Mouse (Mus musculus): ENCODE measurements around the gene Slc6a13.

The Slc6a13 gene

GRCm38 (mm10) chr6:121299954-121300353, at the start of gene Slc6a13:
TSS of gene Slc6a13 (plus strand) at chr6:121300227.
- DNase-seq (ENCODE audit: low read depth, low spot score), result no peak

- DNase-seq (ENCODE audit: low read depth, low spot score), result no peak
Observed at GRCm38 (mm10) chr6:121250406-121250805, 49.6 kb upstream of the Slc6a13 start.

GRCm38 (mm10) chr6:121251256-121251655, 48.8 kb upstream of the Slc6a13 start:
- no peak for DNase-seq (ENCODE audit: low read depth, low spot score)

GRCm38 (mm10) chr6:121260548-121260947, 39.5 kb upstream of the Slc6a13 start:
- peak; percentile 73 for DNase-seq (ENCODE audit: low read depth, low spot score)

- DNase-seq (ENCODE audit: low read depth, low spot score), result no peak
Observed at GRCm38 (mm10) chr6:121261233-121261632, 38.8 kb upstream of the Slc6a13 start.

GRCm38 (mm10) chr6:121262004-121262403, 38.0 kb upstream of the Slc6a13 start:
- DNase-seq (ENCODE audit: low read depth, low spot score), result no peak

- DNase-seq (ENCODE audit: low read depth, low spot score), result no peak
Observed at GRCm38 (mm10) chr6:121262496-121262895, 37.5 kb upstream of the Slc6a13 start.

- DNase-seq (ENCODE audit: low read depth, low spot score), result no peak
Observed at GRCm38 (mm10) chr6:121270156-121270555, 29.9 kb upstream of the Slc6a13 start.

- no peak for DNase-seq (ENCODE audit: low read depth, low spot score)
Observed at GRCm38 (mm10) chr6:121271707-121272074, 28.3 kb upstream of the Slc6a13 start.

GRCm38 (mm10) chr6:121272075-121272800, 27.8 kb upstream of the Slc6a13 start:
- DNase-seq (ENCODE audit: low read depth, low spot score), result peak; percentile 86

GRCm38 (mm10) chr6:121274356-121274755, 25.7 kb upstream of the Slc6a13 start:
- DNase-seq (ENCODE audit: low read depth, low spot score), result peak; percentile 72

GRCm38 (mm10) chr6:121284132-121284531, 15.9 kb upstream of the Slc6a13 start:
- no peak for DNase-seq (ENCODE audit: low read depth, low spot score)

- no peak for DNase-seq (ENCODE audit: low read depth, low spot score)
Observed at GRCm38 (mm10) chr6:121299317-121299716, 710 bp upstream of the Slc6a13 start.

GRCm38 (mm10) chr6:121300504-121300903, 477 bp downstream of the Slc6a13 start:
- no peak for DNase-seq (ENCODE audit: low read depth, low spot score)

GRCm38 (mm10) chr6:121303466-121304220, 3.6 kb downstream of the Slc6a13 start:
- no peak for DNase-seq (ENCODE audit: low read depth, low spot score)

GRCm38 (mm10) chr6:121304630-121305029, 4.6 kb downstream of the Slc6a13 start:
- DNase-seq (ENCODE audit: low read depth, low spot score), result no peak

GRCm38 (mm10) chr6:121305571-121305970, 5.5 kb downstream of the Slc6a13 start:
- no peak for DNase-seq (ENCODE audit: low read depth, low spot score)

- DNase-seq (ENCODE audit: low read depth, low spot score), result no peak
Observed at GRCm38 (mm10) chr6:121310984-121311383, 11.0 kb downstream of the Slc6a13 start.

- no peak for DNase-seq (ENCODE audit: low read depth, low spot score)
Observed at GRCm38 (mm10) chr6:121319099-121319498, 19.1 kb downstream of the Slc6a13 start.

GRCm38 (mm10) chr6:121322381-121323110, 22.5 kb downstream of the Slc6a13 start:
- no peak for DNase-seq (ENCODE audit: low read depth, low spot score)

- DNase-seq (ENCODE audit: low read depth, low spot score), result no peak
Observed at GRCm38 (mm10) chr6:121325298-121325697, 25.3 kb downstream of the Slc6a13 start.

- no peak for DNase-seq (ENCODE audit: low read depth, low spot score)
Observed at GRCm38 (mm10) chr6:121325740-121326139, 25.7 kb downstream of the Slc6a13 start.

All from CD4-positive helper T cell, adult 2 months (primary cell).